Mouse (Mus musculus) ES-Bruce4 (cell line): ENCODE measurements around the gene Csrnp3.

Experiments used
- CTCF ChIP-seq: IDR thresholded peaks from one replicate; pipeline ENCODE4 v1.8.1; 2011; ENCODE audit warnings: low read depth, low read length
- EP300 ChIP-seq: IDR thresholded peaks from 2 replicates; pipeline ENCODE4 v1.6.1; 2011; ENCODE audit warnings: low read depth, low read length; ENCODE audit not compliant: insufficient read depth

DNA sequence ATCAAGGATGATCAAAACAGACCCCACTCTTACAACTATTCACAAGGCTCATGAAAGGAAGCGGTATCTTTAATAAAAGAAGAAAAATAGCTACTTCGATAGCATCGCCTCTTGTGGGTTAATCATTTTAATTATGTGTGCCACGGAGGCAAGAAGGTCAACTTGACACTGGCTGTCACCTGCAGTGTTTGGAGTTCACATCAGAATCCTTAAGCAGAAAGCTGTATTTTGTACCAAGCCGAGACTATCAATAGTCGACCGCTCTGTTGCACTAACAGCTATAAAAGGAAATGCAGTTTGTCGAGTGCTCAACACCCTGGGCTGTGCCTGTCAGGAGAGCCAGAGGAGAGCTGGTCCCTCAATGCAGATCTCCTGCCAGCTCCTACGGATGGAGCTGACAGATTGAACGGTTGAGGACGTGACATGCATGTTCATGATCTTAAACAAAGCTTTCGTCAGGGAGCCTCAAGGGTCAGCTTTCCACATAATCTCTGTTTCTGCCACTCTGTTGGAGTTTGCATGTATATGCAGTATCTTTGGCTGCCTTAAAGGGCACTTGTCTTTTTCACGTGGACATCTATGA, 149.4 kb downstream of the Csrnp3 start:
- TF ChIP-seq EP300 (no peak), CTCF (no peak)
